Mouse (Mus musculus): ENCODE data around the gene Mns1.

GRCm38 (mm10) chr9:72440358-72440757 lies 2.5 kb downstream of the Mns1 start:
- TF ChIP-seq POLR2A (IDR thresholded peaks at IDR 0.05; ENCODE audit: control insufficient read depth, extremely low read depth, insufficient read depth, low read length, poor library complexity) (no peak), CTCF (IDR thresholded peaks at IDR 0.05; ENCODE audit: borderline replicate concordance, control insufficient read depth, extremely low read depth, insufficient read depth, low read length, poor library complexity) (no peak)
